Mouse (Mus musculus) heart, postnatal 0 days (tissue): Measurements from ENCODE around the gene Asic1.
"Not testable (repeated sequence)": the region's sequence is repeated elsewhere in the genome, so short reads cannot be mapped to it uniquely, and the experiment has no call there.

Source experiments
- CTCF ChIP-seq: IDR thresholded peaks from 2 replicates; pipeline ENCODE4 v1.5.1; 2016; ENCODE audit warnings: antibody characterized with exemption, control low read depth, low read depth
- EP300 ChIP-seq: IDR thresholded peaks from 2 replicates; pipeline ENCODE4 v1.6.1; 2016; ENCODE audit warnings: antibody characterized with exemption, low read depth

DNA sequence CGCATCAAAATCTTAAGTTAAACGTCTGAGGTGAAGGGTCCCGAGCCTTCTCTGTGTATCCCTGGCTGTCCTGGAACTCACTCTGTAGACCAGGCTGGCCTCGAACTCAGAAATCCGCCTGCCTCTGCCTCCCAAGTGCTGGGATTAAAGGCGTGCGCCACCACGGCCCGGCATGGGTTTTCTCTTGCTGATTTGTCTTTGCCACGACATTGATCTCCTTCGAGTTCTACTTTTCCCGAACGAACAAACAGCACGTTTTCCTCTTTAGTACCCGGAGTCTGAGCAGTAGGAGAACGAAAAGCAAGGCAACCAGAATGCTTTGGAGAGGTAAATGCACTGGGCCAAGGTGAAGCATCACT lies 31.5 kb downstream of the Asic1 start:
- not testable (repeated sequence) for TF ChIP-seq CTCF, EP300
